Mouse (Mus musculus): ENCODE data around the gene Zfp36l2.
"Not testable (repeated sequence)": the region's sequence is repeated elsewhere in the genome, so short reads cannot be mapped to it uniquely, and the experiment has no call there.

DNA sequence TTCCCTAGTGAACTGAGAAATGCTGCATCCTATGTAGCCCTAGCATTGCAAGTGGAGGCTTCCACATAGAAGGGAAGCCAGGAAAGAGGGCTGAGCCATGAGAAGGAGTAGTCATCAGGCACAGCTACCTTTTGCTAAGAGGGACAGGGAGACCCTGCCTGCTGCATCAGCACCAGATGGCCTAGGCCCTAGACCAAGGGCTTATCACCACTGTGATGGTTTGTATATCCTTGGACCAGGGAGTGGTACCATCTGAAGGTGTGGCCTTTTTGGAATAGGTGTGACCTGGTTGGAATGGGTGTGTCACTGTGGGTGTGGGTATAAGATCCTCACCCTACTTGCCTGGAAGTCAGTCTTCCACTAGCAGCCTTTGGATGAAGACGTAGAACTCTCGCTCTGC is 31.1 kb upstream of the Zfp36l2 start:
- not testable (repeated sequence) for TF ChIP-seq CTCF, EP300 (IDR thresholded peaks at IDR 0.05)
